Mouse (Mus musculus): Measurements from ENCODE around the gene Gtf3c1.

Gtf3c1 gene

DNA sequence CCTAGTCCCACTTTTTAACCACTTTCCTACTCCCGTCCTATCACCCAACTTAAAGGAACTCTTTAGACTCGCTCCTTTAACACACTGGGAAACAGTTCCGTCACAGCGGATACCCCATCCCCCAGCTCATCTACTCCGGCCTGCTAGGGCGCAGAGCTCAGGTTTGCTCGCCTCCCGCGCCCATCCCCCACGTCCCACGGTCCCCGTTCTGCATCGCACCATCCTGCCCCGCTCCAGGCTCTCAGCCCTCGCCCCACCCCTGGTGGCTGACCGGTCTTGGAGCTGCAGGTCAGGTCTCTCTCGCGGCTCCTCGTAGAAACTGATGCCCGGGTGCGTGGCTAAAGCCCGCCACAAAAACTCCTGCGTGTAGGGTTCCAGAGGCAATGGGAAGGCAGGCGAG, 394 bp downstream of the Gtf3c1 start:
- DNase-seq (ENCODE audit: low spot score) = peak; percentile 68

DNA sequence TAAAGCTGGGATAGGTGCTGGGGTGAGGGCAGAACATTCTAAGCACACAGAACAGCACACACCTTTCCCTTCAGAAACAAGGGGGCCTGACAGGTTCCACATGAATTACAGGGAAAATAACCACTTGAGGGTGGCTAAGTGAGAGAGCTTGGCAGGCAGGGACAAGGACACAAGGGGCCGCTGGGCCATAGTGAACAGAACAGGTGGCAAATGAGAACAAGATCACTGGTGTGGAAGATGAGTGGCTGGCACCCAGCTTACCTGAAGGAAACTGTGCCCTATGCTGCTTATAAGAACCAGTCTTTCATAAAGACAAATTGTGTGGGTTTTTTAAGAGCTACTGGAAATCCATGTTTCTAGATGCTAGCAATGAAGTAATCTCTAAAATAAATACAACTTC, 4.8 kb downstream of the Gtf3c1 start:
- DNase-seq (ENCODE audit: low spot score) = no peak

DNA sequence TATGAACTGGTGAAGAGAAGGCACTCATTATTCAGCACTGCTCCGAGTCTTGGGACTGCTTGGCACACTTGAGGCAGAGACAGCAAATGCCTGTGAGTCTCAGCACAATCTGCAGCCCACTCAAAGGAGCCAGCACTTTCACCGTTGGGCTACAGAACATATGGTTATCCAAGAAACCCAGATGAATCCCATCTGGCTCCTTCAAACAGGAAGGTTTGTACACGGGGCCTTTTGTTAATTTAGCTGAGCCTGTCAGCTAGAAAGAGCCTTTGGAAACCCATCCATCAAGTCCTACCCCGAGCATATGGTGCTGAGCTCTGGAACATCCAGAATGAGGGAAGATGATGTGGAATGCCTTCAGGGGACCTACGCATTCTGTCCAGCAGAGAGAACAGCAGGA, 13.5 kb downstream of the Gtf3c1 start:
- peak; percentile 29 for DNase-seq (ENCODE audit: low spot score)

DNA sequence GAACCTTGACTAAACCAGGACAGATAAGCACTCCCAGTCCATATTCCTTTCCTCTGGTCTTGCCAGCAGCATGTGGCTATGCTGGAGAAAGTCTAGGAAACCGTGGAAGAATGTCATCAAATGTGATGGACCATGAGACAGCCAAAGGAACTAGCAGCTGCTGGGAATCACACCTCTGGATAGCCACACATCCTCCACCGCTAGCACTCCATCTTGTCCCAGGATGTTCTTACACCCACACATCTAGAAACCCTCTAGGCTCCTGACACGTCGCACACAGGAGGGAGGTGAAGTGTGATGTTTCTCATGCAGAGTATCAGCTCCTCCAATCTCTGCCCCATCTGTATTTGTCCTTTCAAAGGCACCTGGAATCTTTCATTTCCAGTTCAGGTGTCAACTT, 17.1 kb downstream of the Gtf3c1 start:
- DNase-seq (ENCODE audit: low spot score) = no peak

DNA sequence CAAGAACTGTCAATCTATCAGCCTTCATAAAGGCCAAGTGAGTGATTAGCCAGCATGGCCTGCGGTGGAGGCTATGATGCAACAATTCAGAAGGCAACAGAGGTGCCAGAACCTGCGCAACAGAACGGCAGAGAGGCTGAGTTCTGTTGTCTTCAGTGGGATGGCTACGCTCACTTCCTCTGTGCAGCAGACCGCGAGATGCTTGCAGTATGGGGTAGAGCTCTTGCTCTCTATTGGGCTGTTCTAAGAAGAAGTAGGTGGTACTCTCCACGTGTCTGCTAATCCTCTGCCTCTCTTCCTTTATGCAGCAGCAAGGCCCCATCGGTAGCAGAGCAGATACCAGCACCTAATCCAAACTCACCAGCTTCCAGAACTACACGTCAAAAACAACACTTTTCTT, 27.6 kb downstream of the Gtf3c1 start:
- DNase-seq (ENCODE audit: low spot score) = no peak

DNA sequence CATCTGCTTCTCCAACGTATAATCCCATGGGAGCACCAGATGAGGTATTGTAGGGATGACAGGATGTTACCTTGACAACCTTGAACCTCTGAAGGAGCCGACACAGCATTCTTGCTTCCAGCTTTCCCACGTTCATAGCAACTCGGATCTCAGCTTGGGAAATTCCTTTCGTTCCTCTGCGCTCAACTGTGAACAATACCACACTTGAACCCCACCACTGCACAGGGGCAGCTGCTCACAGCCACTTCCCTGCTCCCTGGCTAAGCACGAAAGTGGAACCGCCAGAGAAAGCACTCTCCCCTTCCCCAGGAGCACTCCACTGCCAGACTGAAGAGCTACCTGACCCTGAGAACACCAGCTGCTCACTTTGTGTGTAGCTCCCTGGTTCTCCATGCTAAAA, 28.8 kb downstream of the Gtf3c1 start:
- DNase-seq (ENCODE audit: low spot score) = no peak

DNA sequence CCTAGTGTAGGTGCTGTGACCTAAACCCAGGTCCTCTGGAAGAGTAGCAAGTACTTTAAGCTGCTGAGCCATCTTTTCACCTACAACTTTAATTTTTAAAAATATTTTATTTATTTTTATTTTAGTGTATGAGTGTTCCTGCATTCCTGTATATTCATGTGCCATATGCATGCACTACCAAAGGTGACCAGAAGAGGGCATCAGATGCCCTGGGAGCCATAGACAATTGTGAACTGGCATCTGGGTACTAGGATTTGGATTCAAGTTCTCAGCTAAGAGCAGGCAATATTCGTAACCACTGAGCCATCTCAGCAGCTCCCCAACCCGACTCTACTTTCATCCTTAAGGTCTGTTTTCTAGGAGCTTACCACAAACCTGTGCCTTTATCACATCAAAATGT, 32.7 kb downstream of the Gtf3c1 start:
- DNase-seq (ENCODE audit: low spot score) = peak; percentile 75

DNA sequence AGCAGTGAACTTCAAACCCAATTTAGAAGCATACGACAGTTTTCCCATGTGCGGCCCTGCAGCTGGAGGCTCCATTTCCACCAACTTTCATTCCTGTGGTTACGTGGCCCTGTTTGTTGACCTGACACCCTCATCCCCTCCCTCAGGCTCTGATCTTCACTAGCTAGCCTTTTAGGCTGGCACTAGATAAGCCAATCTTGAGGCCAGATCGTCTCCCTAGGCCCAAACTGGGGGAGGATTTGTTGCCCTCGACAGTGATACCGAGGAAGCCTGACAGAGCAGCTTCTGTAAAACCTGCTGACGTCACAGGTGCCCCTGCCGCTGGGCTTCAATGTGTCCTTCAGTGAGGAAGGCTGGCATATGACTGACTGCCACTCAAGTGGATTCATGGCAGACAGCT, 36.2 kb downstream of the Gtf3c1 start:
- DNase-seq (ENCODE audit: low spot score) = no peak

DNA sequence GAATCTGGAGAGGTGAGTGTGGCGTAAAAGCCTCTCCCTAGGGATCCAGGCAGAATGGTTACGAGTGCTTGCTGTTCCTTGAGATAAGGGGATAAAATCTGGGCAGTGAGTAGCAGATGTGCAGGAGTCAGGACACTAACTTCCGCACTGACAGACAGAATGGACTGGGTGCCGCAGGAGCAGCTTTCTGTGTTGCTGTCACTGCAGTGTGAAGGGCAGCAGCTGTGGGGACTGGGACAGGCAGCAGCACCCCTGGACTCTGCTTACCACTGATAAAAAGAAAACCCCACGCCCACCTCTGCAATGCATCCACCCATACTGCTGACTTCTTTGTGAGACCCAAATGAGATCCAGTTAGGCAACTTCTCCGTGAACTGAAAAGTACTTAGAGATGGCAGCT, 36.7 kb downstream of the Gtf3c1 start:
- no peak for DNase-seq (ENCODE audit: low spot score)

DNA sequence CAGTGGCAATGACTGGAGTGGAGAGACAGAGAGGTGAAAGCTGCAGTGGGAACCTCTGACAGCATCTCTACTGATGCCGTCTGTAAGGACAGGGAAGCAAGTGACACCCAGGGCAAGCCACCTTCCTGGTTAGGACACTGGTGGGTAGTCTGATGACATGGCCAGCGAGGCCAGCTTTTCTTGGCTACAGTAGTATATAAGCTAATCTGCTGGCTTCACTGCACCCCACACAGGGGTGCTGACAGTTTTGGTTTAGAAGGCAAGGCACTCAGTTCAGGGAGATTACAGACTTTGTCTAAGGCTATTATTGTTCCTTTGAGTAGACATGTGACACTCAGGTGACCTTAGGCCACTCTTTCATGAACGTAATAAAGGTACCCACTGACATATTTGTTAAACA, 43.9 kb downstream of the Gtf3c1 start:
- no peak for DNase-seq (ENCODE audit: low spot score)

DNA sequence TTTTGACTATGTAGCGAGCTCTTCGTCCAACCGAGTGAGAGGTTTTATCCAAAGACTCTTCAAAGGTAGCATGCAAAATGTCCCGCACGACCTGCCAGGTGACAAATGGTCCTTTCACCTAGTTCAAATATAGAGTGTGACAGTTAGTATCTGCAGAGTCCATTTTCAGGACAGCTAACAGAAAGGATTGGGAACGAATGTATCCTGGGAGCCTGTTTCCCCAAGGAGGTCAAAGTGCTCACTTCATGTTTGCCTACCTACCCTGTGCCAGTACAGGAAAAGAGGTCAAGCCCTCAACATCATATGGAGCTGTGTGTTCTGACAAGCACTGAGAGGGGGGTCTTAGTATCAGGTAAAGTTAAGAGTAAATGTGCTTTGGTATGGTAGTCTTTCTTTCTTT, 50.1 kb downstream of the Gtf3c1 start:
- DNase-seq (ENCODE audit: low spot score) = no peak

DNA sequence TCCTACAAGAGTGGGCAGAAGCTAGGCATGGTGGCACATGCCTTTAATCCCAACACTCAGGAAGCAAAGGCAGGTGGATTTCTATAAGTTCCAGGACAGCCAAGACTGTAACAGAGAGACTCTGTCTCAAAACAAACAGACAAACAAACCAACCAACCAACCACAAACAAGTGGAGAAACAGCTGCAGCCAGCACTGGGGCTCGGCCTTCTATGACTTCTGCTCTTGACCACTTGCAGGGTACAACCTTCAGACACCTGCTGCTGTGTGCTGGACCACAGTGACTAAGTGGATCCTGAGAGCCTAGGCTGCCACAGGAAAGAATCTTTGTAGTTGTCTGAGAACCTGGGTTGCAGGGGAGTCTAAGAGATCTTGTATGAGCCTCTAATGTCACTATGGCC, 58.6 kb downstream of the Gtf3c1 start:
- no peak for DNase-seq (ENCODE audit: low spot score)

DNA sequence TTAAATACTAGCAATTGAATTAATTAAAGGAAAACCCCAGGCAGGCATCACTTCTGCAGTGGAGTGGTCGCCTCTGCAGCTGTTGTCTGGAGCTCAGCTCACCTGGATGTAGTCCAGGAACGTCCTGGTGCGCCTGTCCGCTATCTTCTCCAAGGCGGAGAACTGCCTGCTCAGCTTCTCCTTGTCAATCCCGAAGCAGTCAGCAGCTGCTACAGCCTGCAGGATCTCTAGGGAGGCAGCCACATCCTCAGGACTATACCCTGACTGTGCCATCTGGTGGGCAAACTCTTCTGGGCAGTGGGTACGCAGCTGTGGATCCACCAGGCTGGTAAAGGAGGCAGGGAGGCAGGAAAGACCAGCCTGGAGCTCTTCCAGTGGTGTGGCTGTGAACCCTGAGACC, 62.2 kb downstream of the Gtf3c1 start:
- no peak for DNase-seq (ENCODE audit: low spot score)

DNA sequence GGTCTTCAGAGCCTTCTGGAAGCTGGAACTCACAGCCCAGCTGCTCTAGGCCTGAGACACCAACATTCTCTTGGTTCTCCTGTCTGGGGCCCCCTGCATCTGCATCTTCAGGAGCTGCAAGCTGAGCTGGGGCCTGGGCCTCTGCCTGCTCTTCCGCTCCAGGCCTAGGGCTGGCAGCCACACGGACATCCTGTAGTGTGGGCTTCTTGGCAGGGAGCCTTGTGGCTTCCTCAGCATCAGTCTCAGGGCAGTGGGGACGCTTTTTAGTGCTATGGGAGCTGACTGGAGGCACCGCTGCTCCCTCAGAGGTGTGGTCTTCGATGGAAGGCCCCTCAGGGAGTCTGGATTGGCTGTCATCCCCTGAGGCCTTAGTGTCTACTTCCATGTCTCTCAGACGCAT, 63.7 kb downstream of the Gtf3c1 start:
- no peak for DNase-seq (ENCODE audit: low spot score)

DNA sequence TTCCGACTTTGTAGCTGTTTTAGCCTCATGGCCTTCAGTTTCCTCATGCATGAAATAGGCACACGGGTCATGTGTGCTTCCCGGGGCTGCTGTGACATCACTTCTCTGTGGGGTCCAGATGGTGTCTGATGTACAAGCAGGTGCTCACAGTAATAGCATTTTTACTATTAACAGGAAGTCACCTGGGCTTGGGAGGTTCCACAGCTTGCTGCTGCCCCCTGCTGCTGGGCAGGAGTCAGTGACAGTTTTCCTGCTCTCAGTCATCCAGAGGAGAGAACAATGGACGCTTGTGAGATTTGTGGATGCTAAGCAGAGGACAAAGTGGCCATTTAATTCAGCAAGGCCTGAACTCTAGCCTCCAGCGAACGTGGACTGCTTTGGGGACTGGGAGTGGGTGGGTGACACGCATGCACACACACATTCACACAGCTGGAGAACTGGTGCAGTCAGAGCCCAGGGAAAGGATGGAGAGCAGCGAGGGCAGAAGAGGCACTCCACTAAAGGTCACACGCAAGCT, 68.7 kb downstream of the Gtf3c1 start:
- DNase-seq (ENCODE audit: low spot score) = peak; percentile 68

DNA sequence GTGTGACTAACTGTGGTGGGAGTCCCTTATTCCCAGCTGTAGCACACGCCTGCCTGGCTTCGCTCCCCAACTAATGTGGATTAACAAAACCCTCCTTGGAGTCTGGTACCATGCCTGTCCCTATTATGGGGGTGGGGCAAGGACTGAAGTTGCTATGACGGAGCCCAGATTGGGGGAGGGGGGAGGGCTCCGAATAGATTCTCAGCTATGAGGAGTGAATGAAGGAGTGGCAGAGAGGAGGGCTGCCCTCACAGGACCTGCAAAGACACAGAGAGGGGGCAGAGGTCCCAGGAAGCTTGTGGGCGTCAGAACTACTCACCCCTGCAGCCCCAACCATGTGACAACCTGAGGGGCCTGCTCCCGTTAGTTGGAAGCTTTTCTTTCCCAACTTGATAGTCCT, 69.2 kb downstream of the Gtf3c1 start:
- no peak for DNase-seq (ENCODE audit: low spot score)

DNA sequence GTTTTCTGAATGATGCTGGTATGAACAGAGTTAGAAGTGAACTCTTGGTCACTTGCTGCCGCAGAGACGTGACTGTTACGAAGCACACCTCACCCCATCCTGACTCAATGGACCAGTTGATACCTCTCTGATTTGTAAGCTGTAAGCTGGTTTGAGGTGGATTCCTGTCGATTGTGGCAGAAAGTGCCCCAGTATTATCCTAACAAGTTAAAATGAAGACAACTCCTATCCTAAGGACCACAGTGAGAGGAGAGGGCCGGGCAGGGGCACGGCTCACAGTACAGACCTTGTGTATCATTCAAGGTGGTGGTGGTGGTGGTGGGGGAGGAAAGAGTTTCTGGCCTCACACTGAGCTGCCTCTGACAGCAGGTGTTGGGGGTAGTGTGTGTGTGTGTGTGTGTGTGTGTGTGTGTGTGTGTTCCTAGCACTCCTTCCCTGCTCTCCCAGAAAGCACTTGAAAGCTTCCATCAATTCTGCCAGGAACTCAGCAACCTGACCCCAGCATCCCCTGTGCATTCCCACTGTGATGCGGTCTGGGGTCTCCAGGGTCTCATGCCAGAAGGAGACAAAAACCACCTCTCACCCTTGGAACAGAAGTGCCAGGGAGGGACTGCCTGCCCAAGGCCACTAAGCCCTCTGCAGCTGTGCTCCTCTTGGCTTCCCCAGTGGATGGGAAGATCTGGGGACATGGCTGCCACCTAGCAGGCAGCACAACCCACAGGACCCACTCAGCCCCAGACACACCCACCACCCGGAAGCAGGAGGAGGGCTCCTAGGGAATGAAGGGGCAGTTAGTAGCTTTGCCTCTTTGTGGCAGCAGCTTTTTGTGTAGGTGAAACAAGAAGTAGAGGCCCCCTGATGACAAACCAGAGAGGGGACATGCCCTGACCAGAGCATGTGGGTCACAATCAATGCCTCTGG, 70.1 kb downstream of the Gtf3c1 start:
- DNase-seq (ENCODE audit: low spot score) = no peak

DNA sequence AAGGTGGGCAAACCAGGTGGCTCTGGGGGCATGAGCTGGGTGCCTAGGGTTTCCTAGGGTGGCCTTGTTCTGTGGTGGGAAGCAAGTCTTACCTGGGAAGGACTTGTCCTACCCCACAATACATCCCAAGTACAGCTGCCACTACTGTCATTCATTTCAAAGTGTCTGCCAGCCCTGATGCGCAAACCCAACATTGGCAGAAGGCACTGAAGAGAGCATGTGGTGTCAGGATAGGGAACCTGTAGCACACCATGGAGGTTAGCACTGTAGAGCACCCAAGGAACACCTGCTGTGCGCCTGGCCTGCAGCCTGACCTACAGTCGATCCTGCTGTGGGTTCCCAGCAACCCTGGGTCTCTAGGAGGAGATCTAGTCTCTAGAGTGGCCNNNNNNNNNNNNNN, 76.6 kb downstream of the Gtf3c1 start:
- no peak for DNase-seq (ENCODE audit: low spot score)

DNA sequence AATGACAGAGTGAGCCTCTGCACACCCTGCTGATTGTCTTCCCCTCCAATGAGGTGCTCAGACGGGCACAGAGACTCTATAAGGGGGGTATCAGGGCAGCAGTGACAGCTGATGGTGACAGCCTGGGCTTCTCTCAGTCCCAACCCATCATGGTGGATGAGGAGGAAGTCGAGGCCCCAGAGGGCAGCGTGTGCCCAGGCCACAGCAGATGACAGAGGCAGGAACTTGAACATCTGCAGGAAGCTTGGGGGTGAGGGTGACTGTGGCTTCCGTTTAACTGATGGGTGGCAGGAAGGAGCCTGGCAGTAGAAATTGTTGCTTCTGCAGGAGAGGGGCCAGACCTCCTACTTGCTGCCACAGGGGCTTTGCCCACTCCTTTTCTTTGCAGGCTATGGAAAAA, 77.3 kb downstream of the Gtf3c1 start:
- no peak for DNase-seq (ENCODE audit: low spot score)

DNA sequence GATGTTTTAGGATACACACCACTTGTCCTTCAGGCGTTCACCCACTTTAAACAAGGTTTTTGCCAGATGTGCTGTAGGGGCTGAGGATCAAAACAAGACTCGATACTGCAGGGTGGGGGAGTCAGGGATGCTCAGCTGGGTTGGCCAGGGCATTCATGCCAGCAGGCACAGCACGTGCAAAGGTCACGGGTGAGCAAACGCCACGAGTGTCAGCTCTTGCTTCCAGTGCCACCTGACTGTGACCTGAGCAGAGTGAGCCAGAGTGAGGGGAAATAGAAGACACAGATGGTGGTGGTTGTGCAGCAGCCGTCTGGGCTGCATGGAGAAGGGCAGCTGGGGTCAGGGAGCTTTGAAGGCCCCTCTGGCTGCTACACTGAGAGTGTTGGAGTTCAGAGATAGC, 81.8 kb downstream of the Gtf3c1 start:
- no peak for DNase-seq (ENCODE audit: low spot score)

DNA sequence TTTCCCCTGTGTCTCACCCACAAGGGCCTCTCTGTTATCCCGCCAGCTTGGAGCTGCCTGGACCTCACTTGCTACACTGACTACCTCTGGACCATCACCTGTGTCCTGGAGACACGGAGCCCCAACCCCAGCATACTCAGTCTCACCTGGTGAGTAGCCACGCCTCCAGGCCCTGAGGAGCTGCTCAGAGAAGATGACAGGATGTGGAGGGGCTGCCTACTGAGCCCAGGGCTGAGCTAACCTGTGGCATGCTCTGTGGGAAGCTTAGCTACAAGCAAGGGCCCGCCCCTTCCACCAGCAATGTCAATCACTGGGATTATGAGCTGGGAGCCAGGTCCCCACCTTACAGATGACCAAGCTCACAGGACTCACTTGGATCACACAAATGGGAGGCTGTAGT, 82.4 kb downstream of the Gtf3c1 start:
- DNase-seq (ENCODE audit: low spot score) = no peak

DNA sequence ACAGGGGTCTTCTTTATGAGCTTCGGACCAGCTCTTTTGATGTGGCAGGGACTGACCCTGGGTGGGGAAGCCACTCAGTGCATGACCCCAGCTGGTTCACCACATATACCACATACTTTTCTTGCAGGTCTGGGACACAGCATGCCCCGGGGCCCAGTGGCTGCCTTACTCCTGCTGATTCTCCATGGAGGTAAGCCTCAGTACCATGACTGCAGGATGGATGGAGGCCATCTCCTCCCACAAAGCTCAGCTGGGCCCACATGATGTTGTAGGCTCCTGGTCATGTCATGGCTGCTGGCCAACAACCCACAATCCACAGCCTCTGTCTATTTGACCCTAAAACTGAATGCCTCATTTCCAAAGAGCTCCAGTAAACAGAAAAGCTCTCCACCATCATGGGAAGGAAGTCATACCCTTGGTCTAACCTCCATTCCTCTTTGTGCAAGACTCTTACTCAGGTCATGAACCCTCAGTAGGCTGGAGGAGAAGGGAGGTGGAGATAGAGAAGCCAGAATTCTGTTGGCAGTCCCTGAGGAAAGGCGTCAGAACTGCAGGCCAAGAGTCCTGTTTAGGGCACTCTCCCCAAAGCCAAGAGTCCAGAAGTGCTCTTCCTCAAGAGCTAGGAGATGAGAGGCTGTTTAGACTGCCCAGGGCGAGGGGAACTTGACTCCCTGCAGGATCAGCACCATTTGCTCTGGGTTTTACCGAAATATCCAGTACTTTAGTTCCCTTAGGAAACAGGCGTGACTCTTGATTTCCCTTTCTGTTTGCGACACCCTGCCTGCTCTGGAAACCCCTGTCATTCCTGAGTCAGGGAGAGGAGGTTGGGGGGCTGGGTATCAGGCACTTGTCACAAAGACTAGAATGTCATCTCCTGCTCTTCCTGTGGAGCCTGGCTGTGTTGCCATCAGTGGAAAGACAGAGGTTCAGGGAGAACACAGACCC, 84.6 kb downstream of the Gtf3c1 start:
- DNase-seq (ENCODE audit: low spot score) = no peak

DNA sequence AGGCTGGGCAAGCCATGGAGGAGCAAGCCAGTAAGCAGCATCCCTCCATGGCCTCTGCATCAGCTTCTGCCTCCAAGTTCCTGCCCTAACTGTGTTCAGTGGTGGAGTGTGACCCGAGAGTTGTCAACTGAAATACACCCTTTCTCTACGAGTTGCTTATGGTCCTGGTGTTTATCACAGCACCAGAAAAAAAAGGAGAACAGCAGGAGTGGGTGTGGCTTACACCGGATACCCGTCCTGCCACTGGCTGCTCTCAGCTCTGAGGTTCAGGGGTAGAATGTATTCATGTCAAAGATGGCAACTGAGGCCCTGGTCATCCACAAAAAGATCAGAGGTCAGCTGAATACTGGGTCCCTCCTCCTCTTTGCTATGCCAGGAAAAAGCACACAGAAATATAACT, 87.5 kb downstream of the Gtf3c1 start:
- DNase-seq (ENCODE audit: low spot score) = no peak

All from embryo, embryonic 10.5 days (tissue).